In the genomic region with DNA sequence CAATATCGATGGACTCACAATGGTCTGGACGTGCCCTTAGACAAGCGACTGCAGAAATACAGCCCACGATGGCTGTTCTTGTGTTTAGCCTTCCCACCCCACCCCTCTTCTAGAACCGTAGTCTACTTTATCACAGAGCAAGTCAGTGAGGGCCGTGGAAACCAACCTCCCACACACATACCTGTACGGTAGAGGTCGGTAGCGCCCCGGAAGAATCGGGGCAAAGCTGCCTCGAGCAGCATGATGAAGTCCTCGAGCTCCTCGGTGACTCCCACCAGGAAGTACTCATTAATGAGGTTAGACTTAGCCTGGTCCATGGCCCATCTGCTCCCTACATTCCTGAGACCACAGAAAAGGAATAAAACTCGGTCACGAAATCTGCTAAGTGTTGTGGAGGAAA, we compare ENCODE assay signal across 21 mouse cellular contexts.
"Had no signal": no experiment of that assay in that cellular context is flagged by ENCODE, and none has a peak within 500 bp of the region (broad histone marks: within the 10 kb centered on the region; RNA-seq: fewer than 3 reads in every experiment).

No protein-coding gene starts in this region.

- H3K4me3 ChIP-seq: midbrain, embryonic 10.5 days; midbrain, embryonic 12.5 days; myocyte; neural tube, embryonic 13.5 days; neural tube, embryonic 15.5 days; stomach, embryonic 15.5 days had no signal

- H3K27ac ChIP-seq: midbrain, embryonic 10.5 days; midbrain, embryonic 12.5 days; neural tube, embryonic 13.5 days; neural tube, embryonic 15.5 days; stomach, embryonic 15.5 days; stomach, postnatal 0 days had no signal

- H3K9ac ChIP-seq: lung, embryonic 14.5 days; midbrain, embryonic 12.5 days; neural tube, embryonic 13.5 days; neural tube, embryonic 15.5 days; stomach, embryonic 15.5 days had no signal

- ATAC-seq: midbrain, embryonic 16.5 days had no signal

- DNase-seq: lung, adult 18-20 months; lung, embryonic 14.5 days; lung, postnatal 10 days; lung, postnatal 4 days; midbrain, embryonic 14.5 days; retina, postnatal 1 day; right cerebral cortex, adult 18-20 months; right cerebral cortex, postnatal 25 days; right cerebral cortex, postnatal 4 days; spleen, adult 18-20 months; thymus, adult 2 months; thymus, postnatal 25 days; thymus, postnatal 4 days had no signal

- H3K27me3 ChIP-seq: midbrain, embryonic 12.5 days; neural tube, embryonic 13.5 days; neural tube, embryonic 15.5 days; stomach, embryonic 15.5 days had no signal

- H3K4me1 ChIP-seq: midbrain, embryonic 12.5 days; neural tube, embryonic 13.5 days; neural tube, embryonic 15.5 days; stomach, embryonic 15.5 days had no signal

- H3K4me2 ChIP-seq: lung, embryonic 14.5 days; midbrain, embryonic 12.5 days; neural tube, embryonic 13.5 days; neural tube, embryonic 15.5 days; stomach, embryonic 15.5 days had no signal

- H3K9me3 ChIP-seq: midbrain, embryonic 10.5 days; midbrain, embryonic 12.5 days; neural tube, embryonic 13.5 days; neural tube, embryonic 15.5 days; stomach, embryonic 15.5 days had no signal
